23 mouse cellular contexts compared by ENCODE assay signal in the genomic region with DNA sequence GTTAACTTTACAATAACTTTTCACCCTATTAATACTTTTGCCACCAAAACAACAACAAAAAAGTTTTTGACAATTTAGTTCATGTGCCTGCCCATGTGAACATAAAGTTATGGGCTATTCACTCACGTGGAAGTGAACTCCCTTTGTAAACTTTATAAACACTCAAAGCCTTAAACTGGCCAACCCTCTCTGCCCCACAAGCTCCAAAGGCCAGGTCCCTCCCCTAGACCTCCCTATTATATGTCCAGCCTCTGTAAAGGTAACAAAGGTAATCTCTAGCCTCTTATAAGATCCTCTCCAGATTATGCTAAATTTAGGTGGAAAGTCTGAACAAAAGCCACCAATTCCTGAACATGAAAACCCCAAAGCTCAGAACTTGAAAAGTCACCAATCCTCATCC.
"Had no signal": no experiment of that assay in that cellular context is flagged by ENCODE, and none has a peak within 500 bp of the region (broad histone marks: within the 10 kb centered on the region; RNA-seq: fewer than 3 reads in every experiment).

No protein-coding gene starts in this region.

- H3K36me3 ChIP-seq: heart, embryonic 10.5 days; heart, embryonic 12.5 days; hindbrain, embryonic 13.5 days; hindbrain, embryonic 15.5 days; kidney, embryonic 15.5 days; limb, embryonic 15.5 days had no signal

- H3K27me3 ChIP-seq: heart, embryonic 12.5 days; hindbrain, embryonic 13.5 days; hindbrain, embryonic 15.5 days; kidney, embryonic 15.5 days; limb, embryonic 13.5 days; limb, embryonic 15.5 days; liver, embryonic 12.5 days had no signal

- H3K9ac ChIP-seq: heart, embryonic 12.5 days; hindbrain, embryonic 13.5 days; hindbrain, embryonic 15.5 days; kidney, embryonic 15.5 days; limb, embryonic 13.5 days; limb, embryonic 15.5 days; liver, embryonic 12.5 days; liver, embryonic 14.5 days had no signal

- ATAC-seq: hindbrain, postnatal 0 days; liver, embryonic 12.5 days had no signal

- H3K4me3 ChIP-seq: heart, embryonic 10.5 days; heart, embryonic 12.5 days; hindbrain, embryonic 13.5 days; hindbrain, embryonic 15.5 days; kidney, embryonic 15.5 days; layer of hippocampus, adult 2 months; left cerebral cortex, adult 2 months; limb, embryonic 13.5 days; limb, embryonic 15.5 days; liver, embryonic 12.5 days had no signal

- H3K4me1 ChIP-seq: heart, embryonic 10.5 days; heart, embryonic 12.5 days; hindbrain, embryonic 13.5 days; hindbrain, embryonic 15.5 days; kidney, embryonic 15.5 days; limb, embryonic 13.5 days; limb, embryonic 15.5 days; liver, embryonic 12.5 days had no signal

- H3K9me3 ChIP-seq: heart, embryonic 10.5 days; heart, embryonic 12.5 days; hindbrain, embryonic 13.5 days; hindbrain, embryonic 15.5 days; kidney, embryonic 15.5 days; limb, embryonic 13.5 days; limb, embryonic 15.5 days; liver, embryonic 12.5 days had no signal

- DNase-seq: gastrocnemius, postnatal 14 days; gastrocnemius, postnatal 36 days; heart, adult 18-20 months; heart, postnatal 10 days; kidney, adult 11 months; kidney, adult 2 months; kidney, adult 9 months; kidney, postnatal 14 days; kidney, postnatal 36 days; left cerebral cortex, postnatal 4 days had no signal

- H3K27ac ChIP-seq: heart, embryonic 10.5 days; hindbrain, embryonic 13.5 days; hindbrain, embryonic 15.5 days; hindbrain, postnatal 0 days; kidney, embryonic 15.5 days; kidney, postnatal 0 days; layer of hippocampus, adult 2 months; left cerebral cortex, adult 2 months; limb, embryonic 13.5 days; limb, embryonic 15.5 days; liver, embryonic 12.5 days; liver, embryonic 14.5 days had no signal

- H3K4me2 ChIP-seq: heart, embryonic 12.5 days; hindbrain, embryonic 13.5 days; hindbrain, embryonic 15.5 days; kidney, embryonic 15.5 days; limb, embryonic 13.5 days; limb, embryonic 15.5 days; liver, embryonic 12.5 days had no signal
